Mouse (Mus musculus): ENCODE measurements around the gene Olfr1025-ps1. TPM values are rescaled to one million over a fixed set of nuclear protein-coding genes. Genes with fewer than 3 reads are reported as not detected.

Gene Olfr1025-ps1
- 0.59 and 0.84 TPM in 2 replicates for polyA plus RNA-seq (2015; fragmentation: Nextera tagmentation; extraction: Ambion mirVana)

- H3K4me1 ChIP-seq = no peaks in the 10 kb centered on the region
- WGBS = 47% methylated on average over 1 of the region's 1 CpGs
- H3K36me3 ChIP-seq = no peaks in the 10 kb centered on the region
- ATAC-seq (ENCODE audit: insufficient number of reproducible peaks, low FRiP score, low TSS enrichment, low read depth) = no peak
- H3K4me2 ChIP-seq (replicated peaks) = no peak within 1 kb of the TSS
- H3K27ac ChIP-seq (replicated peaks) = no peak within 1 kb of the TSS
- no peak within 1 kb of the TSS for H3K9ac ChIP-seq
- H3K27me3 ChIP-seq = no peaks in the 10 kb centered on the region
- H3K4me3 ChIP-seq (replicated peaks) = no peak within 1 kb of the TSS
- H3K9me3 ChIP-seq (replicated peaks) = no peaks in the 10 kb centered on the region
Measured at GRCm38 (mm10) chr2:85914893-85915292, at the start of gene Olfr1025-ps1. Olfr1025-ps1 (plus strand) TSS chr2:85915193.

- Histone ChIP-seq H3K4me1 (no peaks in the 10 kb centered on the region), H3K27me3 (no peaks in the 10 kb centered on the region), H3K9me3 (replicated peaks) (no peaks in the 10 kb centered on the region), H3K4me2 (replicated peaks) (no peak within 1 kb of the TSS), H3K4me3 (replicated peaks) (no peak within 1 kb of the TSS), H3K36me3 (no peaks in the 10 kb centered on the region), H3K27ac (replicated peaks) (no peak within 1 kb of the TSS), H3K9ac (no peak within 1 kb of the TSS)
- no peak for ATAC-seq (ENCODE audit: insufficient number of reproducible peaks, low FRiP score, low TSS enrichment, low read depth)
- WGBS = 59% methylated on average over 2 of the region's 2 CpGs
Measured at GRCm38 (mm10) chr2:85868294-85868693, 46.7 kb upstream of the Olfr1025-ps1 start, which contains the start of gene Olfr1022. Olfr1022 (plus strand) TSS chr2:85868594.

GRCm38 (mm10) chr2:85885340-85885739, 29.7 kb upstream of the Olfr1025-ps1 start, which contains the start of gene Olfr1023:
Olfr1023 (plus strand) TSS chr2:85885640.
- ATAC-seq (ENCODE audit: insufficient number of reproducible peaks, low FRiP score, low TSS enrichment, low read depth) = no peak
- Histone ChIP-seq H3K4me1 (no peaks in the 10 kb centered on the region), H3K27me3 (no peaks in the 10 kb centered on the region), H3K4me3 (replicated peaks) (no peak within 1 kb of the TSS), H3K36me3 (no peaks in the 10 kb centered on the region), H3K9ac (no peak within 1 kb of the TSS), H3K9me3 (replicated peaks) (no peaks in the 10 kb centered on the region), H3K27ac (replicated peaks) (no peak within 1 kb of the TSS), H3K4me2 (replicated peaks) (no peak within 1 kb of the TSS)
- WGBS = 65% methylated on average over 2 of the region's 2 CpGs

DNA sequence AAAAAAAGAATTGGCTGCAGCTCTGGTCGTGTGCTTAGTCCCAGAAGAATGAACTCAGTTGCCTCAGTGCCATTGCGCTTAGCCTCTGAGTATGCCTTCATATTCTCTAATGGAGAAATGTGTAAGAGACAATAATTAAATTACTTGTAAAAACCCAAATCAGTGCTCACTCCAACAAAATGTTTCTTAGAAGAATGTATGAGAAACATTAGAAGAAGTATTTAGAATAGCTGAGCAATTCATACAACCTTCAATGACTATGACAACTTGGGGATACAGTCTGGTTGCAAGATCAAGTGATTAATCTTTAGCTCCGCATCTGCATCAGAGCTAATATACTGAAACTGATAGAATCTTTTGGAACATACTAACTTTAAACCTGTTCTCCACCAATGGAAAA, 10.0 kb upstream of the Olfr1025-ps1 start, which contains the start of gene Olfr1024:
Olfr1024 (minus strand) TSS at position 101 of the 400 bp plus-strand sequence.
- no peaks in the 10 kb centered on the region for H3K27me3 ChIP-seq
- no peak within 1 kb of the TSS for H3K9ac ChIP-seq
- no peak within 1 kb of the TSS for H3K4me2 ChIP-seq (replicated peaks)

GRCm38 (mm10) chr2:85913197-85913596, 1.8 kb upstream of the Olfr1025-ps1 start:
- Histone ChIP-seq H3K4me1 (no peaks in the 10 kb centered on the region), H3K4me3 (replicated peaks) (no peak overlapping the region), H3K27ac (replicated peaks) (no peak overlapping the region), H3K9ac (no peak overlapping the region), H3K36me3 (no peaks in the 10 kb centered on the region), H3K27me3 (no peaks in the 10 kb centered on the region), H3K4me2 (replicated peaks) (no peak overlapping the region), H3K9me3 (replicated peaks) (no peaks in the 10 kb centered on the region)
- ATAC-seq (ENCODE audit: insufficient number of reproducible peaks, low FRiP score, low TSS enrichment, low read depth) = no peak

More for the DNA sequence above, 10.0 kb upstream of the Olfr1025-ps1 start, which contains the start of gene Olfr1024:
- Histone ChIP-seq H3K27ac (replicated peaks) (no peak within 1 kb of the TSS), H3K9me3 (replicated peaks) (no peaks in the 10 kb centered on the region), H3K4me1 (no peaks in the 10 kb centered on the region), H3K36me3 (no peaks in the 10 kb centered on the region), H3K4me3 (replicated peaks) (no peak within 1 kb of the TSS)
- WGBS = 83% methylated on average over 3 of the region's 3 CpGs
- no peak for ATAC-seq (ENCODE audit: insufficient number of reproducible peaks, low FRiP score, low TSS enrichment, low read depth)

- Histone ChIP-seq H3K9me3 (replicated peaks) (no peaks in the 10 kb centered on the region), H3K4me2 (replicated peaks) (no peak within 1 kb of the TSS), H3K27ac (replicated peaks) (no peak within 1 kb of the TSS), H3K4me1 (no peaks in the 10 kb centered on the region), H3K27me3 (no peaks in the 10 kb centered on the region), H3K4me3 (replicated peaks) (no peak within 1 kb of the TSS), H3K9ac (no peak within 1 kb of the TSS), H3K36me3 (no peaks in the 10 kb centered on the region)
- WGBS = 83% methylated on average over 3 of the region's 3 CpGs
- no peak for ATAC-seq (ENCODE audit: insufficient number of reproducible peaks, low FRiP score, low TSS enrichment, low read depth)
Measured at GRCm38 (mm10) chr2:85921258-85921657, 6.3 kb downstream of the Olfr1025-ps1 start, which contains the start of gene Olfr1026. Olfr1026 (plus strand) TSS chr2:85921558.

GRCm38 (mm10) chr2:85950137-85950536, 35.1 kb downstream of the Olfr1025-ps1 start, which contains the start of gene Olfr1028:
Olfr1028 (plus strand) TSS chr2:85950437.
- Histone ChIP-seq H3K36me3 (no peaks in the 10 kb centered on the region), H3K4me2 (replicated peaks) (no peak within 1 kb of the TSS), H3K4me1 (no peaks in the 10 kb centered on the region), H3K4me3 (replicated peaks) (no peak within 1 kb of the TSS), H3K9me3 (replicated peaks) (no peaks in the 10 kb centered on the region), H3K9ac (no peak within 1 kb of the TSS), H3K27ac (replicated peaks) (no peak within 1 kb of the TSS), H3K27me3 (no peaks in the 10 kb centered on the region)
- no peak for ATAC-seq (ENCODE audit: insufficient number of reproducible peaks, low FRiP score, low TSS enrichment, low read depth)
- 80% methylated on average over 1 of the region's 1 CpGs for WGBS

Other genes starting within 250 kb of the Olfr1025-ps1 start
- 0.13 TPM in 1 of 2 replicates, not detected in the other for gene Olfr1006, start 236.4 kb upstream of the Olfr1025-ps1 start, polyA plus RNA-seq (2015; fragmentation: Nextera tagmentation; extraction: Ambion mirVana)
- gene Olfr1008, start 225.8 kb upstream of the Olfr1025-ps1 start, polyA plus RNA-seq (2015; fragmentation: Nextera tagmentation; extraction: Ambion mirVana) = not detected in 2 replicates
- gene Olfr1009, start 199.8 kb upstream of the Olfr1025-ps1 start, polyA plus RNA-seq (2015; fragmentation: Nextera tagmentation; extraction: Ambion mirVana) = not detected in 2 replicates
- gene Olfr1012, start 152.4 kb upstream of the Olfr1025-ps1 start, polyA plus RNA-seq (2015; fragmentation: Nextera tagmentation; extraction: Ambion mirVana) = 0.25 TPM in 1 of 2 replicates, not detected in the other
- 0.12 TPM in 1 of 2 replicates, not detected in the other for gene Olfr1013, start 148.1 kb upstream of the Olfr1025-ps1 start, polyA plus RNA-seq (2015; fragmentation: Nextera tagmentation; extraction: Ambion mirVana)
- gene Olfr1014, start 142.5 kb upstream of the Olfr1025-ps1 start, polyA plus RNA-seq (2015; fragmentation: Nextera tagmentation; extraction: Ambion mirVana) = not detected in 2 replicates
- 0.07 and 0.47 TPM in 2 replicates for gene Olfr1015, start 133.2 kb upstream of the Olfr1025-ps1 start, polyA plus RNA-seq (2015; fragmentation: Nextera tagmentation; extraction: Ambion mirVana)
- 0.23 TPM in 1 of 2 replicates, not detected in the other for gene Olfr1016, start 112.6 kb upstream of the Olfr1025-ps1 start, polyA plus RNA-seq (2015; fragmentation: Nextera tagmentation; extraction: Ambion mirVana)
- not detected in 2 replicates for gene Olfr1018, start 96.7 kb upstream of the Olfr1025-ps1 start, polyA plus RNA-seq (2015; fragmentation: Nextera tagmentation; extraction: Ambion mirVana)
- gene Olfr1019, start 69.7 kb upstream of the Olfr1025-ps1 start, polyA plus RNA-seq (2015; fragmentation: Nextera tagmentation; extraction: Ambion mirVana) = not detected in 2 replicates
- gene Olfr1020, start 68.2 kb upstream of the Olfr1025-ps1 start, polyA plus RNA-seq (2015; fragmentation: Nextera tagmentation; extraction: Ambion mirVana) = not detected in 2 replicates
- not detected in 2 replicates for gene Olfr1022, start 46.6 kb upstream of the Olfr1025-ps1 start, polyA plus RNA-seq (2015; fragmentation: Nextera tagmentation; extraction: Ambion mirVana)
- not detected in 2 replicates for gene Olfr1023, start 29.6 kb upstream of the Olfr1025-ps1 start, polyA plus RNA-seq (2015; fragmentation: Nextera tagmentation; extraction: Ambion mirVana)
- not detected in 2 replicates for gene Olfr1024, start 10.1 kb upstream of the Olfr1025-ps1 start, polyA plus RNA-seq (2015; fragmentation: Nextera tagmentation; extraction: Ambion mirVana)
- 0.38 and 0.69 TPM in 2 replicates for gene Olfr1026, start 6.4 kb downstream of the Olfr1025-ps1 start, polyA plus RNA-seq (2015; fragmentation: Nextera tagmentation; extraction: Ambion mirVana)
- gene Olfr1028, start 35.2 kb downstream of the Olfr1025-ps1 start, polyA plus RNA-seq (2015; fragmentation: Nextera tagmentation; extraction: Ambion mirVana) = 0.09 and 0.17 TPM in 2 replicates
- gene Olfr1029, start 58.7 kb downstream of the Olfr1025-ps1 start, polyA plus RNA-seq (2015; fragmentation: Nextera tagmentation; extraction: Ambion mirVana) = 0.08 and 0.17 TPM in 2 replicates
- gene Olfr1030, start 64.1 kb downstream of the Olfr1025-ps1 start, polyA plus RNA-seq (2015; fragmentation: Nextera tagmentation; extraction: Ambion mirVana) = 0.11 and 0.12 TPM in 2 replicates
- 0.37 and 0.39 TPM in 2 replicates for gene Olfr1031, start 75.1 kb downstream of the Olfr1025-ps1 start, polyA plus RNA-seq (2015; fragmentation: Nextera tagmentation; extraction: Ambion mirVana)
- gene Olfr1032, start 90.3 kb downstream of the Olfr1025-ps1 start, polyA plus RNA-seq (2015; fragmentation: Nextera tagmentation; extraction: Ambion mirVana) = 0.27 TPM in 1 of 2 replicates, not detected in the other
- 0.14 and 0.79 TPM in 2 replicates for gene Olfr1033, start 105.4 kb downstream of the Olfr1025-ps1 start, polyA plus RNA-seq (2015; fragmentation: Nextera tagmentation; extraction: Ambion mirVana)
- gene Olfr1034, start 130.7 kb downstream of the Olfr1025-ps1 start, polyA plus RNA-seq (2015; fragmentation: Nextera tagmentation; extraction: Ambion mirVana) = 0.04 and 0.09 TPM in 2 replicates
- gene Olfr1036, start 158.8 kb downstream of the Olfr1025-ps1 start, polyA plus RNA-seq (2015; fragmentation: Nextera tagmentation; extraction: Ambion mirVana) = not detected in 2 replicates
- gene Olfr1037, start 172.2 kb downstream of the Olfr1025-ps1 start, polyA plus RNA-seq (2015; fragmentation: Nextera tagmentation; extraction: Ambion mirVana) = 0.14 TPM in 1 of 2 replicates, not detected in the other
- gene Olfr1039, start 220.7 kb downstream of the Olfr1025-ps1 start, polyA plus RNA-seq (2015; fragmentation: Nextera tagmentation; extraction: Ambion mirVana) = 0.05 TPM in 1 of 2 replicates, not detected in the other
- not detected in 2 replicates for gene Olfr1040, start 231.5 kb downstream of the Olfr1025-ps1 start, polyA plus RNA-seq (2015; fragmentation: Nextera tagmentation; extraction: Ambion mirVana)
- gene Olfr1042, start 246.6 kb downstream of the Olfr1025-ps1 start, polyA plus RNA-seq (2015; fragmentation: Nextera tagmentation; extraction: Ambion mirVana) = not detected in 2 replicates

All from embryonic facial prominence, embryonic 15.5 days (tissue).